Mouse (Mus musculus): ENCODE measurements around the gene Tmem206.

Gene Tmem206

GRCm38 (mm10) chr1:191307766-191308455 lies 17.8 kb upstream of the Tmem206 start:
- no peak for DNase-seq (ENCODE audit: low spot score in 2 of 2)

DNA sequence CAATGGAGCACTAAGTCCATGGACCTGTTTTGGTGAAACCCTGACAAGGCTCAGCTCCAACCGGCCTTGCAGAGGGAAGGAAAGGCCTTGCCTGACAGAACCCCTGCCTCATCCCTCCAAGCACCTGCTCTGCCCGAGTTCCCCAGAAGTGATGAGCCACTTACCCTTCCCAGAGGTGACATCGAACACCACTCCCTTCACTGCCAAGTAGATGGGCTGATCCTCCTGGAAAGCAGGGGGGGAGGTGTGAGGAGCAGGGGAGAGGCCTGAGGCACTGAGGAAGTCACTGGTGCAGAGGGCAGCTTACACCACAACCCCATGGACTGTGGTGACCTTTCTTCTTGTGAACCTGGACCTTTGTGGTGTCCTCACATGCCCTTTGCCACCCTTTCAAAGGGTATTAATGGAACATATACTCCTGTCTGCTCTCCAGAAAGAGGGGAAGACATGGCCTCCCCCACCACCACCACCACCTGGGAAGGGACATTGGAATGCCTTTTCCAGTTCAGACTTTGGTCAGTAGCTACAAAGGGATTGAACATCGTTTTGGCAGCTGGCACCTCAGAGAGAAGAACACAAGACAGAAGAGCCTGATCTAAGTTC lies 14.3 kb upstream of the Tmem206 start:
- DNase-seq (ENCODE audit: low spot score in 2 of 2): no peak

DNA sequence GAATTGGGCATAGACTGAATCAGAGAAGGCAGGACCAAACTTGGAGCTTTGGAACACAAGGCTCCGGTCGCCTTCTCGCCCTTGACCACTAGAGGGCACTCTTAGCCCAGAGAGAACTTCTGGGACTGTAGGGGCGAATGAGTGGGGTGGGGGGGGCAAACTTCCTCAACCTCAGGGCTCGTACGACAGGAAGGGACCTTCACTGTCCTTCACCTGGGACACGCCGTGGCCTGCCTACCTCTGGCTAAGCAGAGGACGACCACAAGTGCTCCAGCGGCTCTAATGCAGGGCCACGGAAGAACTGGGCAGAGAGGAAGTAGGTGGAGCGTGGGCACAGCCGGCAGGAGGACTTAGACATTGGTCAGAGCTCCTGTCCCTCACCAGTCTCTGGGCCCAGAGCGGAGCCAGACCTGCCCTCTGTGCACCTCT lies 13.2 kb upstream of the Tmem206 start:
- peak; percentile 56 to 63 for DNase-seq (ENCODE audit: low spot score in 2 of 2)

- no peak for DNase-seq (ENCODE audit: low spot score in 2 of 2)
Measured at GRCm38 (mm10) chr1:191313158-191313557, 12.6 kb upstream of the Tmem206 start.

DNA sequence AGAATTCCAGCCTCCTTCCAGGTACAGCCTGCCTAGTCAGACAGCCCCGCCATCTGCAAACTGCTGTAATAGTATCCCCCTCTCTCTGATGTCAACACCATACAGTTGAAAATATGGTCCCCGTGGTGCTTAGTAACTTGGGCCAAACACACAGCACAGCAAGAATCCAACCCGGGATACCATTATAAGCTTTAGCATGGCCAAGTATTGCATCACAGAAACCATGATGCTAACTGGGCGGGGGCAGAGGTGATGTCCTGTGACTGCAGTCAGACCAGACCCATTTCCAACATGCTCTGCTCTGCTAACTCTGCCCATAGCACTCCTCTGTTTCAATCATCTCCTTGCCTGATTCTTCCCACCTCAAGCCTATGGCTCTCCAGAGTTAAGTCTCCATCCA lies 11.8 kb upstream of the Tmem206 start:
- no peak for DNase-seq (ENCODE audit: low spot score in 2 of 2)

- DNase-seq (ENCODE audit: low spot score in 2 of 2): no peak
Measured at GRCm38 (mm10) chr1:191316818-191317217, 8.9 kb upstream of the Tmem206 start.

- peak; percentile 47 to 49 for DNase-seq (ENCODE audit: low spot score in 2 of 2)
Measured at GRCm38 (mm10) chr1:191317591-191318196, 8.0 kb upstream of the Tmem206 start, which contains the start of gene Nenf. TSS of gene Nenf (minus strand) at chr1:191318194.

DNA sequence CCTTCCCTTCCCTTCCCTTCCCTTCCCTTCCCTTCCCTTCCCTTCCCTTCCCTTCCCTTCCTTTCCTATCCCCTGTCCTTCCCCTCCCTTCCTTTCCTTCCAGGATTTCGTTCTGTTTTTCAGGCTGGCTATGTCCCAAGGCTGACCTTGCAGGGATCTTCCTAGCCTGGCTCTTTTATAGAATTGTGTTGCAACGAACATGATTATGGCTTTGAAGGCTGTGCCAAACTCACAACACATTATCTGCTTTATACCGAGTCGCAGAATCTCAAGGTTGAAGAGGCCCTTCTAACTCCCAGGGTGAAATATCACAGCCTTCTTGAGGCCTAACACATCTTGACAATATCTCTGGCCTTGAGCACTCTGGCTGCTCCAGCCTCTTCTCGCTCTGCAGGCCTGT lies 7.0 kb upstream of the Tmem206 start:
- no peak for DNase-seq (ENCODE audit: low spot score in 2 of 2)

DNA sequence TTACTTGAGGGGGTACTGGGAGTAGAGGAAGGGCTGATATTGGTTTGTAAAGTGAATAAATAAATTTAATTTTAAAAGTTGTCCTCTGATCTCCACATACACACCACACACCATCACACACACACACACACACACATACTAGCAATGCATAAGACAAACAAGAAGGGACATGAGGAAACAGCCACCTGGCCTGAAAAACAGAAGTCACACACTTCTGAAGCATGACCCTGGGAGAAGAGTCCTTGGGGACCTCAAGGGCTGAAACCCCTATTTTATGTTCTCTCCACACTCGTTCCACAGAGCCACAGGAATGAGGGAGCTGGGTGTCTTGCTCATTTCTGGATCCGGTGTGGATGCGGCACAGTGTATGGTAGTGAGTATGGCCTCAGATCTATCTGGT lies 2.3 kb upstream of the Tmem206 start:
- no peak for DNase-seq (ENCODE audit: low spot score in 2 of 2)

DNA sequence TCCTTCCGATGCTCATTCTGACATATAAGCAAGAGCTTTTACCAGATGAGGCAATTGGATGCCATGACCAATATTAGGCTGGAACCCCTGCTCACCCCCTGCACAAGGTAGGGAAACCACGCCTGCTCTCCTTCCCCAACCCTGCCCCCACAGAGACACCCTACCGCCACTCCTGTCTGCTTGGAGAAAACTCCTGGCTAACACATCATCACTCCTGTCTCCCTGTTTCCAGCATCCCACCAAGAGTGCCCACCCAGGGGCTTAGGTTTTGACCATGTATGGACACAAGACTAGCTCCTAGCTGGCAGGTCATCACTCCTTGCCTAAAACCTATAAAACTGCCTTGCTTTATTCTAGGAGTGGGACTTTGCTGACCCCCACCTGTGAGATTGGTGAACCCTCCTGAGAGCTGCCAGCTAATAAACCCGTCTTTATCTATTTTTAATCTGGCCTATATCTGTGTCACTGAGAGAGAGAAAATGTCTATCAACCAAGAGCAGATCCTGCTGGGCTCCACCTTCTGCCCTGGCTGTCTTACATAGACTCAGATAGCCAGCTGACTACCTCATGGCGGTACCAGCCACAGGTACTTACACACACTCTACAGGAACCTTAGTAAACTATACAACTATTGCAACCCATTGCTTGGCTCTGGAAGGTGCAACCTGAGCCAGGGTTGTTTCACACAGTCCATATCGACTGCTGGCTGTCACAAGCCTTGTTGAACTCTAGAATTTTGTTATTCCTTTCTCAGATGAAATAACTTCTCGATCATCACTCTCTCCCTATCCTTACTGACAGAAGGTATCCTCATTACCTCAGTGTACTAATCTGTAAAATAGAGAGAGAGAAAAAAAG lies 750 bp upstream of the Tmem206 start:
- DNase-seq (ENCODE audit: low spot score in 2 of 2): no peak

- DNase-seq (ENCODE audit: low spot score in 2 of 2): no peak
Measured at GRCm38 (mm10) chr1:191326233-191326882, 646 bp downstream of the Tmem206 start.

- DNase-seq (ENCODE audit: low spot score in 2 of 2): no peak
Measured at GRCm38 (mm10) chr1:191327258-191327657, 1.5 kb downstream of the Tmem206 start.

DNA sequence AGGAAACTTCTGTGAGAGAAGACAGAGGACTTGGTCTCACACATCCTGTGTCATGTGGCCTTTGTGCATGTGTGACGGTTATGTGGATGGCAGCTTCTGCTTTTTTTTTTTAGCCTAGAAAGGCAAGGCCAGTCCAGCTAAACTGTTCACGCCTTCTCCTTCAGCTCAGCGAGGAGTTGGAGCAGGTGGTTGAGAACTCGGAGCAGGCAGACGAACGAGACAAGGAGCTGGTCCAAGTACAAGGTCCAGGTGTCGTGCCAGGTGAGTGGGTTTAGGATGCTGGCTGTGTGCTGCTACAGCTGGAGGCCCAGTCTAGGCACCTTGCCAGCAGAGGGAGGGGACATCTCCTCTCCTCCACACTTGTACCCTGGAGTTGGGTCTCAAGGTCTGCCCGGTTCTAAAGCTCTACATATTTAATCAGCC lies 2.3 kb downstream of the Tmem206 start:
- DNase-seq (ENCODE audit: low spot score in 2 of 2): no peak

DNA sequence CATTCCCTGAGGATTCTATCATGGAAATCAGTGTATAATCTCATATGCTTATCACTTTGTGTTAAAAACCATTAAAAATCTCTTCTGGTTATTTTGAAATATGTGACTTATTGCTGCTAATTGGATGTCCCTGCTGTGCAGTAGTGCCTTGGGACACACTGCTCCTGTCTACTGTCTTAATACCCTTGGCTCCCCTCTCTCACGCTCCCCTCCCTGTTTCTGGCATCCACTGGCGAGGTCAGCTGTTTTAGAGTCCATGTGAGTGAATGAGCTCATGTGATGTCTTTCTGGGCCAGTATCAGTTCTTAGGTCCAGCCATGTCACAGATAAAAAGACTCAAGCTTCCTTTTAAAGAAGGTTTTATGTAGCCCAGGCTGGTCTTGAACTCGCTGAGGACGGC lies 4.6 kb downstream of the Tmem206 start:
- DNase-seq (ENCODE audit: low spot score in 2 of 2): no peak

DNA sequence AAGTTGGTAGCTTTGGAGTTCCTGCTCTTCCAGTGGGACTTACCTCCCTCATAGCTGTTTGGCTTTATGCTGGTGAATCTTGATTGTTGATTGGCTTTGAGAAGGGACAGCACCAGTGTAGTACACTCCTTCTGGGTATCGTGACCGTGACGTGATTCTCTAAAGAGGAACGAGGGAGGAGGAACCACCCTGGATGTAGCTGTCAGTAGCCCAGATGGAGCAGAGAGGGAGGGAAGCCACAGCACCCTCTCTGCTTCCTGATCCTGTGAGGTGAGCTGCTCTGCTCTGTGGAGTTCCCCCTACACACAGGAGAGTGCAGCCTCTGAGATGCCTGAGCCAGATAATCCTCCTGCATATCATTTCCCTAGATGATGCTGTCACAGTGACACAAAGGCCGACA lies 8.8 kb downstream of the Tmem206 start:
- no peak for DNase-seq (ENCODE audit: low spot score in 2 of 2)

DNA sequence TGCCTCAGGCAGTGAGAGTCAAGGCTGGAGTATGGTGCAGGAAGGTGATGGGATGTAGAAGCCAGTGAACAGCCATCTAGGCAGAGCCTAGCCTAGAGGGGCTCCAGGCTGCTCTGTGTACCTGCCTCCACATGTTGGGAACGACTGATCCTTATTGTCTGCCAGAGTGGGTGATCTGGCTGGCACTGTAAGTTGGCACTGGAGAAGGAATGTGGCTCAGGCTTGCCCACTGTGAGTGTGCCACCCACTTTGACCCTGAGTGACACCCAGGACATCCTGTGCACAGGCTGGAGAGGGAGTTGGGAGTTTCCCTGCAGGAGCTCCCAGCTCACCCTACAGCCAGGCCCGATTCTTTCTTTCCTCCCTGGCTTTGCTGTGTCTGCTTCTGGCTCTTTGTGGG lies 14.2 kb downstream of the Tmem206 start:
- no peak for DNase-seq (ENCODE audit: low spot score in 2 of 2)

DNA sequence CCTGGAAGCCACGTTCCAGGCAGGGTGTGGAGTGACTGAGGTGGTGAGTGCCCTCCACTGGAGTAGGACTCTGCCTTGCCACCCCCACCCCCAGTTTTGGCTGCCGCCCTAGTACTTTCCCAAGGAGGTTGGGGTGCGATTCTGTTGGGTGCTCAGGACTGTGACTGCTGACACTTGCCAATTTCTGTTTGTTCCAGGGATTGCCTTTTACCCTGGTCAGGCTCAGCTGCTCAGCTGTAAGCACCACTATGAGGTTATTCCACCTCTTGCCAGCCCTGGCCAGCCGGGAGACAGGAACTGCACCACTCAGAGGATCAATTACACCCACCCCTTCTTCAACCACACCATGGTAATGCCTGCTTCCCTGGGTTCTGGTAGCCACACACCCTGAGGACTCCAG lies 14.8 kb downstream of the Tmem206 start:
- no peak for DNase-seq (ENCODE audit: low spot score in 2 of 2)

DNA sequence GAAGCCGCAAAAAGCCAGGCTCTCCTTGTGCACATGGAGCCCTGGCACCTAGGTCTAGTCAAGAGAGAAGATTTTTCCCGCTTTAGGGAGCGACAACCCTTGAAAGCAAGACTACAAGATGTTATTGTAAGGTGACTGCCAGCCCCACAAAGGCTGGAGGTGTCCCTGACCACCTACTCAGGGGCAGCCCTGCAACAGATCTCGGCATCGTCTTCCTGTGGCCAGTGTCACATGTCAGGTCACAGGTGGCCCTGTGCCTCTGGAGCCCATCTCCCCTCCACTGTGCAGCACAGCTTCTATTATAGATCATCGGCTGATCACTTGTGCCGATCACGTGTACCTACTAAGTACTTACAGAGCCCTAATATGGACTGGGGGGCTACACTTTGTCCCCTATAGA lies 21.9 kb downstream of the Tmem206 start:
- DNase-seq (ENCODE audit: low spot score in 2 of 2): no peak

DNA sequence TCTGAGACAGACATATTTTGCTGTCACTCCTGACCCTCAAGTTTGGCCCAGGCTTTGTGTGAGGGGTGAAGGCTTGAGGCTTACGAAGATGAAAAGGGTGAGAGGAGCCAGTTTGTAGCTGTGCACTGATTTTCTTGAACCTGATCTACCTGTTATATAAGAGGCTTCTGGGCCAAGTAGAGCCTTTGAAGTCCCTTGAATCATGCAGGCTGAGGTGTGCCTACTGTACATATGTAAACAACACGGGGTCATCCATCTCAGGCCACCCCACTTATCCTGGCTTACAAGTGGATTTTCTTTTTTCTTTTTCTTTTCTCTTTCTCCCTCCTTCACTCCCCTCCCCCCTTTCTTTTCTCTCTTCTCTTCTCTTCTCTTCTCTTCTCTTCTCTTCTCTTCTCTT lies 22.9 kb downstream of the Tmem206 start:
- no peak for DNase-seq (ENCODE audit: low spot score in 2 of 2)

- no peak for DNase-seq (ENCODE audit: low spot score in 2 of 2)
Measured at GRCm38 (mm10) chr1:191348996-191349395, 23.3 kb downstream of the Tmem206 start.

DNA sequence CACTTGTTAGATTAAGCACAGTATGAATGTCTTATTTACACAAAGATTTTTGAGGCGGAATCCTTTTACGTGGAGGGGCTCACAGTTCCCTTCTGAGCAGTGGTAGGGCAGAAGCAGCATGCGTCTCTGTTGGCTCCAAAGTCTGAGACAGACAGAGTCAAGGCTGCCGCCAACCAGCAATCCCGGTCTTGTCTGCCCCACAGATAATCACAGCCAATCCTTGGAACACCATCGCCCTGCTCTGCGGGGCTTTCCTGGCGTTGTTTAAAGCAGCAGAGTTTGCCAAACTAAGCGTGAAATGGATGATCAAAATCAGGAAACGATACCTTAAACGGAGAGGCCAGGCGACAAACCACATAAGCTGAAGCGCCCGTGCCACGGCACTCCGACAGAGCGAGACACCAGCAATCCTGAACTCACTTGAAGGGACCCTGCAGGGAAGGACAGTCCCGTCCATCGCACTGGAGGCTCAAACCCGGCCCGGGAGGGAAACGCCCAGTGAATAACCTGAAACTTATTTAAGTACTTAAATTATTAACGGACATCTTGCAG lies 23.9 kb downstream of the Tmem206 start:
- DNase-seq (ENCODE audit: low spot score in 2 of 2): no peak
